Mouse (Mus musculus): Measurements from ENCODE around the gene Gm2115. TPM values are rescaled to one million over a fixed set of nuclear protein-coding genes. Genes with fewer than 3 reads are reported as not detected.

Gm2115 gene
- polyA plus RNA-seq, 1 experiment = 0.51 TPM

GRCm38 (mm10) chr7:84566200-84566599 is 37.4 kb downstream of the Gm2115 start:
- H3K27ac ChIP-seq (ENCODE audit: insufficient read depth, low read length) = no peak overlapping the region
- no peaks in the 10 kb centered on the region for H3K36me3 ChIP-seq (ENCODE audit: control insufficient read depth, insufficient read depth, low read length, poor library complexity, severe bottlenecking)
- H3K9ac ChIP-seq (ENCODE audit: low read depth, poor library complexity, severe bottlenecking) = no peak overlapping the region
- H3K9me3 ChIP-seq (replicated peaks; ENCODE audit: control insufficient read depth, insufficient read depth, low read length, poor library complexity, severe bottlenecking) = no peaks in the 10 kb centered on the region
- H3K4me3 ChIP-seq (ENCODE audit: low read depth, low read length) = no peak overlapping the region
- no peaks in the 10 kb centered on the region for H3K27me3 ChIP-seq (ENCODE audit: control insufficient read depth, insufficient read depth, low read length, poor library complexity, severe bottlenecking)
- no peaks in the 10 kb centered on the region for H3K4me1 ChIP-seq (ENCODE audit: control insufficient read depth, insufficient read depth, low read length)
- no peak for TF ChIP-seq CTCF (IDR thresholded peaks at IDR 0.05; ENCODE audit: low read depth, low read length)

- Histone ChIP-seq H3K36me3 (ENCODE audit: control insufficient read depth, insufficient read depth, low read length, poor library complexity, severe bottlenecking) (no peaks in the 10 kb centered on the region), H3K9ac (ENCODE audit: low read depth, poor library complexity, severe bottlenecking) (no peak overlapping the region), H3K4me1 (ENCODE audit: control insufficient read depth, insufficient read depth, low read length) (no peaks in the 10 kb centered on the region), H3K27me3 (ENCODE audit: control insufficient read depth, insufficient read depth, low read length, poor library complexity, severe bottlenecking) (no peaks in the 10 kb centered on the region), H3K27ac (ENCODE audit: insufficient read depth, low read length) (no peak overlapping the region), H3K9me3 (replicated peaks; ENCODE audit: control insufficient read depth, insufficient read depth, low read length, poor library complexity, severe bottlenecking) (no peaks in the 10 kb centered on the region), H3K4me3 (ENCODE audit: low read depth, low read length) (no peak overlapping the region)
- no peak for TF ChIP-seq POLR2A (IDR thresholded peaks at IDR 0.05; ENCODE audit: insufficient read depth, low read length)
- TF ChIP-seq CTCF (IDR thresholded peaks at IDR 0.05; ENCODE audit: low read depth, low read length) = no peak
- TF ChIP-seq EP300 (IDR thresholded peaks at IDR 0.05; ENCODE audit: insufficient read depth, low read depth, low read length) = no peak
These were observed 48.3 kb downstream of the Gm2115 start for GRCm38 (mm10) chr7:84577034-84577433.

- Histone ChIP-seq H3K27ac (ENCODE audit: insufficient read depth, low read length) (no peak overlapping the region), H3K36me3 (ENCODE audit: control insufficient read depth, insufficient read depth, low read length, poor library complexity, severe bottlenecking) (no peaks in the 10 kb centered on the region), H3K9me3 (replicated peaks; ENCODE audit: control insufficient read depth, insufficient read depth, low read length, poor library complexity, severe bottlenecking) (no peaks in the 10 kb centered on the region), H3K9ac (ENCODE audit: low read depth, poor library complexity, severe bottlenecking) (no peak overlapping the region), H3K27me3 (ENCODE audit: control insufficient read depth, insufficient read depth, low read length, poor library complexity, severe bottlenecking) (no peaks in the 10 kb centered on the region), H3K4me1 (ENCODE audit: control insufficient read depth, insufficient read depth, low read length) (no peaks in the 10 kb centered on the region), H3K4me3 (ENCODE audit: low read depth, low read length) (no peak overlapping the region)
- TF ChIP-seq POLR2A (IDR thresholded peaks at IDR 0.05; ENCODE audit: insufficient read depth, low read length) = no peak
- TF ChIP-seq EP300 (IDR thresholded peaks at IDR 0.05; ENCODE audit: insufficient read depth, low read depth, low read length) = no peak
- TF ChIP-seq CTCF (IDR thresholded peaks at IDR 0.05; ENCODE audit: low read depth, low read length) = no peak
These were observed 50.1 kb downstream of the Gm2115 start for GRCm38 (mm10) chr7:84578841-84579240.

GRCm38 (mm10) chr7:84579769-84580168 is 51.0 kb downstream of the Gm2115 start:
- Histone ChIP-seq H3K4me3 (ENCODE audit: low read depth, low read length) (no peak overlapping the region), H3K36me3 (ENCODE audit: control insufficient read depth, insufficient read depth, low read length, poor library complexity, severe bottlenecking) (no peaks in the 10 kb centered on the region), H3K4me1 (ENCODE audit: control insufficient read depth, insufficient read depth, low read length) (no peaks in the 10 kb centered on the region), H3K9me3 (replicated peaks; ENCODE audit: control insufficient read depth, insufficient read depth, low read length, poor library complexity, severe bottlenecking) (no peaks in the 10 kb centered on the region), H3K27ac (ENCODE audit: insufficient read depth, low read length) (no peak overlapping the region), H3K9ac (ENCODE audit: low read depth, poor library complexity, severe bottlenecking) (no peak overlapping the region), H3K27me3 (ENCODE audit: control insufficient read depth, insufficient read depth, low read length, poor library complexity, severe bottlenecking) (no peaks in the 10 kb centered on the region)
- TF ChIP-seq POLR2A (IDR thresholded peaks at IDR 0.05; ENCODE audit: insufficient read depth, low read length) (no peak), CTCF (IDR thresholded peaks at IDR 0.05; ENCODE audit: low read depth, low read length) (no peak)

- Histone ChIP-seq H3K36me3 (ENCODE audit: control insufficient read depth, insufficient read depth, low read length, poor library complexity, severe bottlenecking) (no peaks in the 10 kb centered on the region), H3K27me3 (ENCODE audit: control insufficient read depth, insufficient read depth, low read length, poor library complexity, severe bottlenecking) (no peaks in the 10 kb centered on the region), H3K27ac (ENCODE audit: insufficient read depth, low read length) (no peak overlapping the region), H3K9ac (ENCODE audit: low read depth, poor library complexity, severe bottlenecking) (no peak overlapping the region), H3K4me1 (ENCODE audit: control insufficient read depth, insufficient read depth, low read length) (no peaks in the 10 kb centered on the region), H3K4me3 (ENCODE audit: low read depth, low read length) (no peak overlapping the region), H3K9me3 (replicated peaks; ENCODE audit: control insufficient read depth, insufficient read depth, low read length, poor library complexity, severe bottlenecking) (no peaks in the 10 kb centered on the region)
- TF ChIP-seq POLR2A (IDR thresholded peaks at IDR 0.05; ENCODE audit: insufficient read depth, low read length) = no peak
- no peak for TF ChIP-seq CTCF (IDR thresholded peaks at IDR 0.05; ENCODE audit: low read depth, low read length)
- no peak for TF ChIP-seq EP300 (IDR thresholded peaks at IDR 0.05; ENCODE audit: insufficient read depth, low read depth, low read length)
These were observed 56.3 kb downstream of the Gm2115 start for GRCm38 (mm10) chr7:84585086-84585485.

GRCm38 (mm10) chr7:84586360-84587100 is 57.8 kb downstream of the Gm2115 start:
- H3K9me3 ChIP-seq (replicated peaks; ENCODE audit: control insufficient read depth, insufficient read depth, low read length, poor library complexity, severe bottlenecking) = no peaks in the 10 kb centered on the region
- no peak overlapping the region for H3K9ac ChIP-seq (ENCODE audit: low read depth, poor library complexity, severe bottlenecking)
- H3K36me3 ChIP-seq (ENCODE audit: control insufficient read depth, insufficient read depth, low read length, poor library complexity, severe bottlenecking) = no peaks in the 10 kb centered on the region
- TF ChIP-seq EP300 (IDR thresholded peaks at IDR 0.05; ENCODE audit: insufficient read depth, low read depth, low read length) (no peak), POLR2A (IDR thresholded peaks at IDR 0.05; ENCODE audit: insufficient read depth, low read length) (no peak), CTCF (IDR thresholded peaks at IDR 0.05; ENCODE audit: low read depth, low read length) (no peak)
- no peaks in the 10 kb centered on the region for H3K27me3 ChIP-seq (ENCODE audit: control insufficient read depth, insufficient read depth, low read length, poor library complexity, severe bottlenecking)
- no peak overlapping the region for H3K27ac ChIP-seq (ENCODE audit: insufficient read depth, low read length)
- no peaks in the 10 kb centered on the region for H3K4me1 ChIP-seq (ENCODE audit: control insufficient read depth, insufficient read depth, low read length)
- H3K4me3 ChIP-seq (ENCODE audit: low read depth, low read length) = no peak overlapping the region

Data from ES-Bruce4 (cell line).